Mouse (Mus musculus) lung, postnatal 36 days (tissue): ENCODE results near the gene Gm266.
A peak's percentile ranks its signal among the peaks of the same experiment; 100 is the strongest.

Experiments
- DNase-seq: peaks from one replicate; pipeline ENCODE4 v3.0.0; 2022; ENCODE audit warnings: mixed read lengths

Gm266 gene

DNA sequence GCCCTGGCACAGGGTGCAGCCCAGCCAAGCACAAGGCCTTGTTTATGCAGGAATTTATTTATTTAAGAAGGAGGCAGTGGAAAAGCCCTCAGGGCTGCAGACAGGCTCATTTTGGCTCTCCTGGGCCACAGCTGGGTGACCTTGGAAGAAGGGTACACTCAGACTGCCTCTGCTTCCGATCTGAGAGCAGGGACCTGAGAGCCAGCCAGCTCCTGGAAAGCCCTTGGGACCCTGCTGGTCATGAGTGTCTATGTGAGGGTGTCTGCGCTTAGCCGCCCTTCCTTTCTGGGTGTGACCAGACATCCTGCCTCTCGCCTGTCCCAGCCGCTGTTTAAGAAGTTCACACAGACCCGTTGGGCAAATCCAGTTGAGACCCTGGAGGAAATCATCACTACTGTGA is 35.3 kb downstream of the Gm266 start:
- peak; percentile 61 for DNase-seq

DNA sequence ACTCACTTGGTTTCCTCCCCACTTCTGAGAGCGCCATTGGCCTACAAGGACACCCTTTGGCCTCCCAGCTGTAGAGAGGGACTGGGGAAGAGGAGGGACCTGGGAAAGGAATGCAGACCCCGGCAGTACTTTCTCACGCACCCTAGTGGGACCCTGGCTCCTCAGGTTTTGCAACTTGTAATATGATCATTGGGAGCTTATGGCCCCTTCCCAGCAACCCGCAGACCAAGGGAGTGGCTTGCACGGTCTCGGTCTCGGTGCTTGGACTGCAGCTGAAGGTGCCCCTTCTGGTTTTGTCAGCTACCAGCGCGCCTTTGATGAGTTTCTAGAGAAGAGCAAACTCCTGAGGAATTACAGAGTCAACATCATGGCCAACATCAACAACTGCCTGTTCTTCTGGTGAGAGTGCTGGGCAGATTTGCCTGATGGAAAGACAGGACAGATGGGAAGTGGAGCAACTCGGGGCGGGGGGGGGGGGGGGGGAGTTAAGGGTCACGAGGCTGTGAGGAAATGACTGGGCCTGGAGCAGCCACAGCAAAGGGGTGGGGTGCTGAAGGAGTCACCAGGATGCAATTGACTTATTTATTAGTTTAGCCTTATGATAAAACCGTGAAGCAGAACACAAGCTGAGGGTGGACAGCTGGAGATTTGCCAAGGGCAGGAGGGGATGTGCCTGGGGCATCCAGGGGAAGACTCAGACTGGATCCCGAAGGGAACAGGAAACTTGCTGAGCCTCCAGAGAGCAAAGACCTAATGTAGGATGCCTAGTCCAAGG is 36.5 kb downstream of the Gm266 start:
- peak; percentile 56 for DNase-seq

DNA sequence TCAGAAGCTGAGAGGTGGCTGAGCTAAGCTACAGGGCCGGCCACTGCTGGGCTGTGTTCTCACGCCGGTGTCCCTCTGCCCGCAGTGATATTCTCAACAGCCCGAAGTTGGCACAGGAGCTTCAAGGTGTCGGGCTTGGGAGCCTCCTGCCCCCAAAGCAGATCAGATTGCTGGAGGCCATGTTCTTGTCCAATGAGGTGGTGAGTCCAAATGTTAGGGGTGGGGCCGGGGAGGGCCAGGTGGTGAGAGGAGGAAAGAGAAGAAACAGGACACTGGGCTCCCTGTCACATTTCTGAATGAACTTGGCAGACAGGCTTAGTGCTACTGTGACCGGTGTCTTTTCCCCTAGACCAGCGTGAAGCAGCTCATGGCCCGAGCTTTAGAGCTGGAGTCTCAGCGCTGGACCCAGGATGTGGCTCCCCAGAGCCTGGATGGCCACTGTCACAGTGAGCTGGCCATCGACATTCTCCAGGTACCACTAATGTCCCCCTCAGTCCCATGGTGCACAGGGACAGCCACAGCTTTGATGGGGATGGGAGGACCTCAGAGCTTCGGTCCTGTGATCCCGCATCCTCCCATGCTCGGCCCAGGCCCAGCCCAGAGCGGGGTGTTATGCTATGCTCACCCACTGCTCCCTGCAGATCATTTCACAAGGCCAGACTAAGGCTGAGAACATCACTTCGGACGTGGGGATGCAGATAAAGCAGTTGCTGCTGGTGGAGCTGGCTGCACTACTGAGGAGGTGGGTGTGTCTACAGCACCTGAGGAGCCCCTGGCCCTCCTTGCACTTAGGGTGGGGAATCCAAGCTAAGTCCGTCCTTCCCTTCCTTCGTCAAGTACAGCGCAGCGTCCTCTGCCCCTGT is 37.5 kb downstream of the Gm266 start:
- DNase-seq = no peak

DNA sequence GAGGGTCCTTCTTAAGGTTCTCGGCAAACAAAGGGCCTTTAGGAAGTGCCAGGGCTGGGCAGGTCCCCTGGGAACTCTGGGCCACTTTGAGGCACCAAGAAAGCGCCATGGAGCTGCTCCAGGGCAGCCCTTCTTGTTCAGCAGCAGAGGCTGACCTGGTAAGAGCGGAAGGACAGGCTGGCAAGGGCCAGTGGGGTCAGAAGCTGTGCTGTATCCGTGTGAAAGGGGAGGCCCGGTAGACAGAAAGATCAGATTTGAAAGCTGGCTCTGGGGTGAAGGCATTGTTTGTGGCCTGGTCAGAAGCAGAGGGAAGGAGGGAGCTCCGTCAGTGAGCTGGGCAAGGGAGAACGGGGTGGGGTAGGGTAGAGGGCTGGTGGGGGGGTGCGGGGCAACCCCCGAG is 38.3 kb downstream of the Gm266 start:
- DNase-seq = no peak

DNA sequence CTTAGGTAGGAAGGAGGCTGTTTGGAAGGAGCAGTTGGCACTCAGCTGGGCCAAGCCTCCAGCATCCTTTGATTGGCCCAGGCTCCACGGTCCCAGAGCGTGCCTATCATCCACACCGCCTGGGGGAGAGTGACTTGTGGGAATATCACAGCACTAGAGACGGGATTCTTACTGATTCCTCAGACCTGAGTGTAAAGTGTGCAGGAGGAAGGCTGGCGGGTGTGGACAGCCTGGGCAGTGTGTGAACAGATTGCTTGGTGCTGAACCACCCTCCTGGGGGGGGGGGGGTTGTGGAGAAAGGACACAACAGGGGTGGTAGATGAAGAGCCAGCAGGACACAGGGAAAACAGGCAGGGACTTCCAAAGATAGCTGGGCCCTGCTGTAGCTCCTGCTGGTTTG is 38.9 kb downstream of the Gm266 start:
- DNase-seq = no peak

DNA sequence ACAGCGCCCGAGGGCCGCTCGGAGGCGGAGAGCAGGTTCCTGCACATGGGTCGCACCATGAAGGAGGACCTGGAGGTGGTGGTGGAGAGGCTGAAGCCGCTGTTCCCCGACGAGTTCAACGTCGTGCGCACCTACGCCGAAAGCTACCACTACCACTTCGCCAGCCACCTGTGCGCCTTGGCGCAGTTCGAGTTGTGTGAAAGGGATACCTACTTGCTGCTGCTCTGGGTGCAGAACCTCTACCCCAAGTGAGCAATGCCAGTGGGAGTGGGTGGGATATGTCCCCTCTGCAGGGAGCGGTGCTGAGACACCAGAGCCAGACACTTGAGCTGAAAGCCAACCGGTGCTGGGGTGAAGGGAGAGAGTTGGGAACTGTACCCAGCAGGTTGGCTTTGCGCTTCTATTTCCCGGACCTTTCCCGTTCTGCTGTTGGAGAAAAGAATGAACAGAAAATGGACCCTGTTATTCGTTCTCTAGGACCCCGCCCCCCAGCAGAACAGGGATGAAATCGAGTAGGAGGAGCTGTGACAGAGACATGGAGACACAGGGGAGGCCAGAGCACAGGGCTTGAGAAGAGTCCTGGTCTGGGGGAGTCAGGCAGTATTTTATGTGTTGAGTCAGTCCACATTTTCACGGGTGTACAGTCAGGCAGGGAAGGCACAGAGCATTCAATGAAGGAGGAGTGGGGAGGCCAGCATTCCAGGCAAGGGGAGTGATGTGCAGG is 39.6 kb downstream of the Gm266 start:
- no peak for DNase-seq

DNA sequence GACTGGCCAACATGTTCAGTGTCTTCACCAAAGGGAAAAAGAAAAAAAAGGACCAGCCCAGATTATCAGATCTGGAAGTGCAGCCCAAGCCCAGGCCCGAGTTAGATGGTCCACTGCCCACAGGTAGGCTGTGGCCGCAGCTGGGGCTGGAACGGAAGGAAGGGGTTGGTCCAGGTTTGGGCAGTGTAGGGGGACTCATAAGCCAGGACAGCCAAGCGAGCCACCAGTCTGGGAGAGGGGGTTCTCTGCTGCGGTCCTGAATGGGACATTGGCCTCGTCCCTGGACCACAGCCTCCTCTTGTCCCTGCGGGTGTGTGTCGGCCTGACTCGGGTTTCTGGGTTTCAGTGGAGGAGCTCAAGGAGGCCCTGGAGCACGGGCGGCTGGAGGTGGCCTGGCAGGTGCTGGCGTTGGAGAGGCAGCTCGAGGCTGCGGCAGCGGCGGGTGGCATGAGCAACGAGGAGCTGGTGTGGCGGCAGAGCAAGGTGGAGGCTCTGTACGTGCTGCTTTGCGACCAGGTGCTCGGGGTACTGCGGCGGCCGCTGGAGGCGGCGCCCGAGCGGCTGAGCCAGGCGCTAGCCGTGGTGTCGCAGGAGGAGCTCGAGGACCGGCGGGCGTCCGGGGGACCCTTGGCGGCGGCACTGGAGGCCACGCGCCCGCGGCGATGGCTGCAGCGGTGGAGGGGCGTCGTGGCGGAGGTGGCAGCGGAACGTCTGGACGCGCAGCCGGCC is 40.3 kb downstream of the Gm266 start:
- no peak for DNase-seq

DNA sequence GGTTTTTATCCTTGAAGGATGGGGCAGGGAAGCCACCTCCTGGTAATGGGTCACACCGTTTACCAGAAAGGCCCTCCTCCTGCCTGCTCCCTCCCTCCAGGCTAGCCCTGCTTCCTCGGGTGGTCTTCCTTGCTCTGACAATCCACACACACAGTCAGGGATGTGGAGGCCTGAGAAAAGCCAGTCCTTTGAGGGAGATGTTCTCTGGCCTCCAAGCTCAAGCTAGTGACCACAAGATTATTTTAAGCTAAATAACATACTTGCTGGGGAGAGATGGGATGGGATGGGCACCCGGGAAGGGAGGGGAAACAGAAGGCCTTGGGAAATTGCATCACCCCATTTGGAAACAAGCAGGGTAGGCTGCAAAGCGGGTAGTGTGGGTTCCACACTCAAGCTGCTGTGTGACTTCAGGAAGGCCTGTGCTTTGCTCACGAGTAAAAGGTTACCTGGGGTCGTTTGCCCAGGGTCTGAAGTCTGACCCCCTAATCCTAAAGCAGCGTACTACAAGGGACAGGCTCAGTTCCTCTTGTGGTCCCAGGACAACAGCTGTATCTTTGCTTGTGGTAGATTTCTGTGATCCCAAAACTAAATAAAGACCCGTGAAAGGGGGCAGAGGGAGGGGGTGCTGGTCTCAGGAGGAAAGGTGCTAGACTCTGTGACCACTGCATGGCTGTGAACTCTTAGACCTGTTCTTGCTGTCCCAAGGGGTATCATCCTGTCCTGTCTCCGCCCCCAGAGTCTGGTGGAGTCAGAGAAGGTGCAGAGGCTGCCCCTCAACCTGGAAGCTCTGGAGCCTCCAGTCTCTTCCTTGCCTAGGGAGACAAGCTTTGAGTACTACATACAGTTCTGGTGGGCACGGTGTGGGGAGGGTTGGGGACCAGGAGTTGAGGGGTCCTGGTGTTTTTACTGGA is 41.4 kb downstream of the Gm266 start:
- DNase-seq = peak; percentile 60

DNA sequence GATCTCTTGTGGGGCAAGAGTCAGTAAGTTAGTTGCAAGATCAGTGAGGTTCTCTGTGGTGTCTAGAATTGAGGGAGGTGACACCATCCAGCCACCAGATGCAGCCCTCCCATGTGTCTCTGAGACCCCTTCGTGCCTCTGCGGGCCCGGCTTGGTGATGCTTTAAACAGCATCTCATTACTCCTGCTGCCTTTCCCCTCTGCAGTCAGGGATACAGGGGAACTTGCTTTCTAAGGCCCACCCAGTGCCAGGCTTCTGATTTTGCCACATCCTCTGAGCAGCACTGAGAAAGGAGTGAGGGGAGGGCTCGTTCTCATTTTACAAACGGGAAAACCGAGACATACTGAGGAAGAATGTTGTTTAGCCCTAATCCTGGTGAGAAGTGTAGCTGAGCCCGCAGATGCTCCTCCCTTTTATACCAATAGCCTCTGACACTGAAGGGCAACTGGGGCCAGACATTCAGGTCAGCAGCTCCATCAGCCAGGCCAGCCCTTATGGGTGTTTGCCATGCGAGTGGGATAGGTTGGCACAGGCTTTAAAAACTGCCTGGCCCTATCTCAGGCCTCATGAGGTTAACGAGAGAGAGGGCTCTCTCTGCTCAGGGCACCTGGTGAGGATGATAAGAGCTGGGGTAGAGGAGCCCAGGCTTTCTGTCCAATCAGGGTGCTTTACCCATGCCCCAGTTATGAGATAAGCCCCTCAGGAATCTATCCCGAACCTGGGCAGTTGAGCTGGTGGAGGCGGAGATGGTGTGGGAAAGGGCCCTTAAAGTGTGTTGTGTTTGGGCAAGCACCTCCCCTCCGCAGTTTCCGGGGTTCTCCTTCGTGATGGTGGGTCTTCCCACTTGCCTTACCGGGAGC is 42.4 kb downstream of the Gm266 start:
- no peak for DNase-seq

DNA sequence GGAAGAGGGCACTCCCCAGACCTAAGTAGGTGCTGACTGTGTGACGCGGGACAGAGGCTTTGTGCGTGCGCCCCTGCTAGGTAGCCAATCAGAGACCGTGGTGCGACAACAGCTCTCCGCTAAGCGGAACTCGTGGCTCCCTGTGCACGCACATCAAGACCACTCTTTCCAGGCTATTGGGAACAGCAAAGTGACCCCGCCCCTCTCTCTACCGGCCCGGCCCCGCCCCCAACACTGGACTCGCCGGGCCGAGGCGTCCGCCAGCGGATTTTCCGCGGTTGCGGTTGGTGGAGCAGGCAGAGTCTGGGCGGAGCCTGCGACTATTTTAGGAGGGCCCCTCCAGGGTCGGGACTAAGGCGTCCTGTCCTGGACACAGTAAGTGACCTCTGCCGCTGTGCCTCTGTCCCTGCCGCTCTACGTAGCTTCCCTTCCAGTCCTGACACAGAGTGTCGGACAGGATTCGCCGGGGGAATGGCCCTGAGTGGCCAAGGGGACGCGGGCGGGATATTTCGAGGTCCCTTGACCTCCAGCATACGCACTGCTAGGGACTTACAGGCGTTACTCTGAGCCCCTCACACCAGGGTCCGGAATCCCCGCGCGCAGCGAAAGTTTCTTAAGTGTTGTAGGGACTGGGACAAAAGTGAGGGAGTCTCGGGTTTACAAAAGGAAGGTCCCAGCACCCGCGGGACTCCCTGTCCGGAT is 43.2 kb downstream of the Gm266 start, which contains the start of gene Tnfaip2:
Gene Tnfaip2, plus strand, starts transcription at position 161 of the 702 bp plus-strand sequence.
- peak; percentile 85 for DNase-seq

DNA sequence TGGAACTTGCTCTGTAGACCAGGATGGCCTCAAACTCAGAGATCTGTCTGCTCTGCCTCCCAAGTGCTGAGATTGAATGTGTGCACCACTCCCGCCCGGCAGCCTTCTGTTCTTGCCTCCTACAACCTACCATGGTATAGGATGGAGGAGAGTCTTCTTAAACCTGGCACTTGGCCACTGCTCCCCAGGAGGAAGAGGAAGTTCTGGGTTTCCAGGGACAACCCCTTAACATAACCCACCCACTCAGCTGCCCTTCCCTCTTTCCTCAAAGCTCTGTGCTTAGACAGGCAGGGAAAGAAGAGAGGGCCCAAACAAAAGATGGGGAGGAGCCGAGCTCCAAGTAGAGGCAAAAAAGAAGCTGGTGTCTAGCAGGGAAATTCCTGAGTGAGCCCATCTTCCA is 44.1 kb downstream of the Gm266 start:
- peak; percentile 45 for DNase-seq

DNA sequence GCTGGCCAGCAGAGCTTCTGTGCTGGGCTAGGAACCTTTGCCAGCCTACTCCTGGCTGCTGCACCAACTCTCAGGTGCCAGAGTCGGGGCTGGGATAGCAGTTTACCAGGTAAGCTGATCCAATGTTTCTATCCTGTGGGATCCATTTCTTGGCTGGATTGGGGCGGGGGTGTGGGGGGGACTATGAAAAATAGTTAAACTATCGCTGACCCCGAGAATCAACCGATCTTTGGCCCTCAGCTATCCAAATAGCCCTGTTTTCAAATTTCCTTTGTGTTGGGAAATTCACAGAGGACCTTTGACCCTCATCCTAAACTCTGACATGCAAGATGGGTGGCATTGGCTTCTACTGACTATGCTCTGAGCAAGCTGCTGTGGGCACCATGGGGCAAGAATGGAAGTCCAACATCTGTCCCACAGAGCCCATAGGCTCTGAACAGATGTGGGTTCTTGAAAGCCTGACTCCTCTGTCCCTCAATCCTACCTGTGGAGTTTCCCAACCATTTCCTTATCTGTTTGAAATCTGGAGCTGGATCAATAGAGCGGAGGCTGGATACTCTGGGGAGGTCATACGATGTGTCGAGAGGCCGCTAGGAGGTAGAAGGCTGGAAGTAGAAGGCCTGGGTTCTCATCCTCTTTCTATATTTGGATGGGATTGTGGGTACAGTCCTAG is 44.8 kb downstream of the Gm266 start:
- no peak for DNase-seq

DNA sequence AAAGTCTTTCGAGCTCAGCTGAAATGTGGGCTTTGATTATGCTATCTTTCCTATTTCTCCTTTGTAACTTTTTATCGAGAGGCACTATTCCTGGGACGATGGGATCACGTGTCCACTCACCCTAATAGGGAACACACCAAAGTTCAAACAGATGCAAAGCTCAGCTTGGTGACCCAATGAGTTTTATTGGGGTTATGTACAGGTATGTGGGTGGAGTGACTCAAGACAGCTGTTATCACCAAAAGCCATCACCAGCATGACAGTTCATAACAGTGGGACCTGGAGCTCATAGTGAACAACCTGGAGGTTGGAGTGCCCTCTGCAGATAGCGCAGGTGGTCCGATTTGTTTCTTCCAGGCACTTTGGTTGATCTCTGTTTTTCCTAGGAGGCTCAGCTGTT is 46.8 kb downstream of the Gm266 start:
- DNase-seq = no peak

DNA sequence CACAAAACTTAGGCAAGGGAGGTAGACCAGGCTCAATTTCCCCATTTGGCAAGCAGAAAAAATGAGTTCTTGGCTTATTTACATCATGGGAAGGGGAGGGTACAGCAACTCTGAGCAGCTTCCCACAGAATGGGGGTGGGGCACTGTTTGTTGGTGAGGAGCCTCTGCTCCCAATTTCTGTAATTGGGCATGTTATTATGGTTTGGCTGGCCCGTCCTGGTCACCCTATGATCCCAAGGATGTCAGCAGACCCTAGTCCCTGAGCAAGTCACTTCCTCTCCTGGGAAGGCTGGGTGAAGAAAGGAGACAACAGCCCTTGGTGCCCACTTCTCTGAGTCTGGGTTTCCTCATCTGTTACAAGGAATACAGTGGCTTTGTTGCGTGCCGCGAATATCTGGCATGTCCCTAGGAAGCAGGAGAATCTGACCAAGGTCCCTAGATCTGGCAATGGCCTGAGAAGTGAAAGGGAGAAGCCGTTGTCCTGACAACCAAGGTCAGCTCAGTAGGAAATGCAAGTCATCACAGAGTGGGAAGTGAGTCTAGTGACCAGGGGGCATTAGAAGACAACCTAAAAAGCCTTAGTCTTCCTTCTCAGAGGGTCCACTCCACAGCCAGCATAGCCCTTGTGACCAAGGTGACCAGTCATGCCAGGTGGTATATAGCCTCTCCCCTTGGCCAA is 48.3 kb downstream of the Gm266 start:
- peak; percentile 67 for DNase-seq

DNA sequence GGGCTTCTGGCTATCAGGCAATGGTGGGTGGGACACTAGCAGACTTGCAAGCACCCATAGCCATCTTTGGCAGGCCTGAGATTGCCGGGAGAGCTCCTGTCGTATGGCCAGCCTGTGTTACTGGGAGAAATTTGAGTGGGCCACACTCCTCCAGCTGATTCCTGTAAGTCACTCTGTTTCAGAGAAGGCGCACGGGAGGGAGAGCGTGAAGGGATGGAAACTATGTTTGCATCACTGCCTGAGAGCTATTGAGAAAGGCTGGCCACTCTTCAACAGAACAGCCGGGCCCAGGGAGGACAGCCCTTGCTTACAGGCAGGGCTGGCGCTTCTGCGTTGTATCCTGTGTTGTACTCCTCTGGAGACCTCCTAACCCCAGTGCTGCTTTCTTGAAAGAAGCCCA is 49.0 kb downstream of the Gm266 start:
- DNase-seq = peak; percentile 73

DNA sequence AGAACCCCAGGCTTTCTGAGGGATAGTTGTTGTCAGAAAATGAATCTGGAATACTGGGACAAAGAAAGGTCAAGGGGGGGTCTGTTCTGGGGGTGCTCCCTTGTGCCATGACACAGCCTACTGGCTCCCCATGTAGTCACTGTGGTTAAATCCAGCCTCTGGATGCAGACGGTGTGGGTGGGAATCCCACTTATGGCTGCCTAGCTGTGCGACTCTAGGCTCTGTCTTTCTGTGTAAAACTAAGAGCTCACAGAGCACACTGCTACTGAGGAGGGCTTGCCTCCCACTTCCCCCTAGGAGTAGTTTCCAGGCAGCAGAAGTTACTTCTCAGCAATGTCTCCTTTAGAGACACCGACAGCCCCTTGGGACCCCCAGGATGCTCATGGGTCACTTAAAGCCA is 49.5 kb downstream of the Gm266 start:
- DNase-seq = no peak

DNA sequence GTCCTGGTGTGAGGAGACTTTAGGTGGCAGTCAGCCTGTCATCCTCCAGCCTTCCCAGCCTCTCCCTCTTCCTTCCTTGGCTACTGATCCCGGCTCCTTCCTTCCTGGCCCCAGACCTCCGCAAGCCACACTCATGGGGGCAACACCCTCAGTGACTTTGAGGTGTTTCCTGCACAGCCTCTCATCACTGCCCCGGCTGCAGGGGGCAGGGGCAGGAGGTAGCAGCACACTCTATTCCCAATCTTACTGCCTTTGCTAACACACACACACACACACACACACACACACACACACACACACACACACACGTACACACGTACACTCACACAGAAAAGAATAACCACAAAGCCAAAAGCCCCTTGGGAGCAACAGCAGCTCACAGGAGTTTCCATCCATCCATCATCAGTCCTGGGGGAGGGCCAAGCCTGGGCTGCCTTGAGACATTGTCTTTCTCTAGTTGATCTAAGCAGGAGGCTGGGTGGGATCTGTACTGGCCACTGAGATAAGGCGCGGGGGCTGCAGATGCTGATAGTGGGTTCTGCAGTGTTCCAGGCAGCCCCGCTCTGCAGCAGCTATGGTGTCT is 50.8 kb downstream of the Gm266 start:
- no peak for DNase-seq
